Mouse (Mus musculus) stomach, postnatal 0 days (tissue): ENCODE results near the gene Osbpl11. TPM values are rescaled to one million over a fixed set of nuclear protein-coding genes. Genes with fewer than 3 reads are reported as not detected.

ENCODE experiments used
- ATAC-seq: fragments of 200-750 bp; cut with Nextera tagmentation; 2 replicates; pipeline ENCODE4 v1.8.0; 2017; ENCODE audit not compliant: low FRiP score, low TSS enrichment
- DNase-seq: peaks from one replicate; pipeline ENCODE4 v3.0.0-alpha.2; 2016; ENCODE audit warnings: low spot score
- H3K27ac ChIP-seq: fragments of 300-500 bp; sonication (generic); replicated peaks from 2 replicates; pipeline ENCODE4 v1.5.1; 2014; ENCODE audit warnings: mild to moderate bottlenecking, control low read depth
- H3K27me3 ChIP-seq: fragments of 300-500 bp; sonication (generic); 2 replicates; pipeline ENCODE4 v1.6.1; 2014; ENCODE audit warnings: low read length; ENCODE audit not compliant: control insufficient read depth, insufficient read depth
- H3K36me3 ChIP-seq: fragments of 300-500 bp; sonication (generic); 2 replicates; pipeline ENCODE4 v1.6.1; 2014; ENCODE audit warnings: low read length, mixed read lengths; ENCODE audit not compliant: control insufficient read depth, insufficient read depth
- H3K4me1 ChIP-seq: fragments of 300-500 bp; sonication (generic); replicated peaks from 2 replicates; pipeline ENCODE4 v1.6.1; 2014; ENCODE audit warnings: antibody characterized with exemption; ENCODE audit not compliant: control insufficient read depth, insufficient read depth
- H3K4me2 ChIP-seq: fragments of 300-500 bp; sonication (generic); replicated peaks from 2 replicates; pipeline ENCODE4 v1.6.1; 2014; ENCODE audit warnings: low read depth, mild to moderate bottlenecking, control low read depth, moderate library complexity
- H3K4me3 ChIP-seq: fragments of 300-500 bp; sonication (generic); 2 replicates; pipeline ENCODE4 v1.5.1; 2014; ENCODE audit warnings: low read depth, low read length, control low read depth
- H3K9ac ChIP-seq: fragments of 300-500 bp; sonication (generic); 2 replicates; pipeline ENCODE4 v1.6.1; 2014; ENCODE audit warnings: mild to moderate bottlenecking, low read length, control low read depth, mixed read lengths
- H3K9me3 ChIP-seq: fragments of 300-500 bp; sonication (generic); 2 replicates; pipeline ENCODE4 v1.6.1; 2016; ENCODE audit warnings: low read length; ENCODE audit not compliant: control insufficient read depth
- CTCF ChIP-seq: IDR thresholded peaks from 2 replicates; pipeline ENCODE4 v1.5.1; 2016; ENCODE audit warnings: antibody characterized with exemption, low read depth, mild to moderate bottlenecking, moderate library complexity
- EP300 ChIP-seq: optimal IDR thresholded peaks from 2 replicates; pipeline ENCODE3; 2016; ENCODE audit warnings: antibody characterized with exemption
- WGBS: fragments of 180-500 bp; shearing (Covaris S2); extraction: QIAGEN DNeasy Blood & Tissue Kit; methylation state at CpG from one replicate; pipeline ENCODE4 v1.1.7; 2014; 5-methylcytosine and 5-hydroxymethylcytosine counted together
- polyA plus RNA-seq: library from polyadenylated mRNA; unstranded; fragments of >200 nt; fragmentation: Nextera tagmentation; extraction: Ambion mirVana; gene quantifications from 2 replicates; pipeline ENCODE4 v1.2.1, GENCODE M21; 2015

Gene Osbpl11
- polyA plus RNA-seq, 1 experiment from 2014 or later: 8.1 TPM

DNA sequence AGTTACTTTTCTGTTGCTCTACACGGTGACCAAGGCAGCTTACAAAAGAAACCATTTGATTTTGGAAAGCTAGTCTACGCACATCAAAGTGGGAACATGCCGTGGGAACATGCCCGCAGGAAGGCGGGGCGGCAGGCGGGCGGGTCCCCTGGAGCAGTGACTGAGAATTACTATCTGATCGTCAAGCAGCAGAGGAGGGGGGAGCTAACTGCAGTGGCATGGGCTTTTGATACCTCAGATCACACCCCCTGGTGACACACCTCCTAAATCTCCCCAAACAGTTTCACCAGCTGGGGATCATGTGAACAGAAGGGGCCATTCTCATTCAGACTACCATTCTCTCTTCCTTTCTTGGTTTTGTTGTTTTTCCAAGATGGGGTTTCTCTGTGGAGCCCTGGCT lies 103.7 kb downstream of the Osbpl11 start:
- Histone ChIP-seq H3K4me3 (no peak overlapping the region), H3K27me3 (no peaks in the 10 kb centered on the region), H3K9ac (no peak overlapping the region), H3K4me1 (no peaks in the 10 kb centered on the region), H3K36me3 (peaks cover 39% of the 10 kb centered on the region), H3K9me3 (no peaks in the 10 kb centered on the region), H3K4me2 (no peak overlapping the region), H3K27ac (no peak overlapping the region)
- DNase-seq (no peak), ATAC-seq (no peak)
- TF ChIP-seq CTCF: no peak
- TF ChIP-seq EP300: no peak
- 71% methylated on average over 9 of the region's 9 CpGs for WGBS

DNA sequence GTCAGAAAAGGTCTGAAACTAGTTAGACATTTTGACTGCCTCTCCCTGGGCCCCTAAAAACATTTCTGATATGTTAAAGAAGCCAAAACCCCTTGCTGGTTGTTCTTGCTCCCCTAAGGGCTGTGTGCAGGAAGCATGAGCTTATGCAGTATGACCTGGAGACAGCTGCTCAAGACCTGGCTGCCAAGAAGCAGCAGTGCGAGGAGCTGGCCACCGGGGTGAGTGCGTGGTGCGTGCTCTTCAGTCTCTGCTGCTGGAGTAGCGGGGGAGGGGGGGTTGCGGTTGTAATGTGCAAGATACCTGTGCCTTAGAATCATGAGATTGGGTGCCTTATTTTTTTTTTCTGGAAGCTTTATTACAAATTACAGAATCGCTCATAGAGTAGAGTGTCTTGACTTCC lies 105.1 kb downstream of the Osbpl11 start:
- DNase-seq (no peak), ATAC-seq (no peak)
- no peak overlapping the region for H3K9ac ChIP-seq
- H3K9me3 ChIP-seq: no peaks in the 10 kb centered on the region
- peaks cover 48% of the 10 kb centered on the region for H3K36me3 ChIP-seq
- no peak overlapping the region for H3K27ac ChIP-seq
- no peak for TF ChIP-seq EP300
- TF ChIP-seq CTCF: no peak
- no peaks in the 10 kb centered on the region for H3K27me3 ChIP-seq
- WGBS: 82% methylated on average over 7 of the region's 7 CpGs
- no peaks in the 10 kb centered on the region for H3K4me1 ChIP-seq
- no peak overlapping the region for H3K4me2 ChIP-seq
- H3K4me3 ChIP-seq: no peak overlapping the region

DNA sequence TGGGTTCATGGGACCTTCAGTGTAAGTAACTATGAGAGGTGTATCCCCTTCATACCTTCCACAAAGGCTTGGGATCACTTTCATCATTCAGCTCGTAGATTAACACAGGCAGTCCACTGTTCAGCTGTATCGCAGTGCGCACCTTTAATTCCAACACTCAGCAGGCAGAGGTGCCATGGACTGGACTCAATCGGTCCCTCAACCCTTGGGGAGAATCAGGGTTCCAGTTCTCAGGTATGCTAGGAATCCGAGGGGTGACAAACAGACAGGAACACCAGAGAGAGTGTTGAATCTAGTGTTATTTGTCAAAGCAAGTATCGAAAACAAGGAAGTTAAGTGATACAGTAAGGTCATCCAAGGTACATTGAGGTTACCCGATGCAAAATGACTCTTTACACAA lies 107.4 kb downstream of the Osbpl11 start:
- no peak for DNase-seq
- TF ChIP-seq CTCF: no peak
- no peak for TF ChIP-seq EP300
- 96% methylated on average over 7 of the region's 7 CpGs for WGBS
- Histone ChIP-seq H3K4me2 (no peak overlapping the region), H3K9ac (no peak overlapping the region), H3K27ac (no peak overlapping the region), H3K4me1 (no peaks in the 10 kb centered on the region), H3K36me3 (peaks cover 47% of the 10 kb centered on the region), H3K4me3 (no peak overlapping the region), H3K9me3 (no peaks in the 10 kb centered on the region), H3K27me3 (no peaks in the 10 kb centered on the region)
- ATAC-seq: no peak

Other genes with a start within 250 kb of the Osbpl11 start
- 0.98 and 1.1 TPM in 2 replicates for gene Iqcg, start 128.9 kb upstream of the Osbpl11 start, polyA plus RNA-seq
- 779 and 827 TPM in 2 replicates for gene Rpl35a, start 128.6 kb upstream of the Osbpl11 start, polyA plus RNA-seq
- 0.47 and 0.85 TPM in 2 replicates for gene Lmln, start 122.5 kb upstream of the Osbpl11 start, polyA plus RNA-seq
- 59.3 and 59.7 TPM in 2 replicates for gene Snx4, start 66.4 kb downstream of the Osbpl11 start, polyA plus RNA-seq
- gene Zfp148, start 195.8 kb downstream of the Osbpl11 start, polyA plus RNA-seq: 23.4 and 25.1 TPM in 2 replicates